Mouse (Mus musculus) intestine, postnatal 0 days (tissue): ENCODE results near the gene Abhd17a. TPM values are rescaled to one million over a fixed set of nuclear protein-coding genes. Genes with fewer than 3 reads are reported as not detected.
A peak's percentile ranks its signal among the peaks of the same experiment; 100 is the strongest.

Source experiments
- ATAC-seq: fragments of 200-750 bp; cut with Nextera tagmentation; 2 replicates; pipeline ENCODE4 v1.8.0; 2017; ENCODE audit warnings: mild to moderate bottlenecking, moderate TSS enrichment, moderate library complexity
- H3K27ac ChIP-seq: fragments of 300-500 bp; sonication (generic); 2 replicates; pipeline ENCODE4 v1.5.1; 2014; ENCODE audit warnings: mild to moderate bottlenecking, low read depth, low read length, moderate library complexity
- H3K27me3 ChIP-seq: fragments of 300-500 bp; sonication (generic); replicated peaks from 2 replicates; pipeline ENCODE4 v1.6.1; 2014; ENCODE audit warnings: low read length, mixed read lengths; ENCODE audit not compliant: control insufficient read depth, insufficient read depth
- H3K36me3 ChIP-seq: fragments of 300-500 bp; sonication (generic); 2 replicates; pipeline ENCODE4 v1.6.1; 2014; ENCODE audit warnings: mild to moderate bottlenecking, moderate library complexity; ENCODE audit not compliant: control insufficient read depth, insufficient read depth
- H3K4me1 ChIP-seq: fragments of 300-500 bp; sonication (generic); replicated peaks from 2 replicates; pipeline ENCODE4 v1.6.1; 2014; ENCODE audit warnings: antibody characterized with exemption, low read length, mixed read lengths; ENCODE audit not compliant: control insufficient read depth, insufficient read depth
- H3K4me2 ChIP-seq: fragments of 300-500 bp; sonication (generic); replicated peaks from 2 replicates; pipeline ENCODE4 v1.6.1; 2014; ENCODE audit warnings: low read depth, mild to moderate bottlenecking, moderate library complexity
- H3K4me3 ChIP-seq: fragments of 300-500 bp; sonication (generic); 2 replicates; pipeline ENCODE4 v1.5.1; 2014; ENCODE audit warnings: low read depth, low read length
- H3K9ac ChIP-seq: fragments of 300-500 bp; sonication (generic); 2 replicates; pipeline ENCODE4 v1.6.1; 2014; ENCODE audit warnings: mild to moderate bottlenecking, low read depth, low read length
- H3K9me3 ChIP-seq: fragments of 300-500 bp; sonication (generic); 2 replicates; pipeline ENCODE4 v1.6.1; 2016; ENCODE audit warnings: mixed run types; ENCODE audit not compliant: control insufficient read depth
- CTCF ChIP-seq: sonication (generic); IDR thresholded peaks from 2 replicates; pipeline ENCODE4 v1.5.1; 2016; ENCODE audit warnings: low read depth, mild to moderate bottlenecking, control low read depth, antibody characterized with exemption, moderate library complexity
- WGBS: fragments of 180-500 bp; shearing (Covaris S2); extraction: QIAGEN DNeasy Blood & Tissue Kit; methylation state at CpG from one replicate; pipeline ENCODE4 v1.1.7; 2014; 5-methylcytosine and 5-hydroxymethylcytosine counted together
- polyA plus RNA-seq: library from polyadenylated mRNA; unstranded; fragments of >200 nt; fragmentation: Nextera tagmentation; extraction: Ambion mirVana; gene quantifications from 2 replicates; pipeline ENCODE4 v1.2.1, GENCODE M21; 2015

Abhd17a gene
- polyA plus RNA-seq, 1 experiment from 2014 or later: 116 TPM

GRCm38 (mm10) chr10:80557346-80557965 lies 32.7 kb downstream of the Abhd17a start:
- no peak overlapping the region for H3K27ac ChIP-seq
- 39% methylated on average over 5 of the region's 5 CpGs for WGBS

GRCm38 (mm10) chr10:80553997-80554396 lies 36.1 kb downstream of the Abhd17a start:
- 89% methylated on average over 6 of the region's 6 CpGs for WGBS
- peaks cover 18% of the 10 kb centered on the region; the same call in 1 of the 2 replicates for H3K36me3 ChIP-seq
- no peak for ATAC-seq
- H3K27me3 ChIP-seq: no peaks in the 10 kb centered on the region
- no peaks in the 10 kb centered on the region for H3K4me1 ChIP-seq
- no peak for TF ChIP-seq CTCF
- no peak overlapping the region for H3K9ac ChIP-seq
- no peak overlapping the region for H3K4me2 ChIP-seq
- H3K27ac ChIP-seq: no peak overlapping the region
- no peak overlapping the region for H3K4me3 ChIP-seq
- no peaks in the 10 kb centered on the region for H3K9me3 ChIP-seq

More at GRCm38 (mm10) chr10:80557346-80557965, 32.7 kb downstream of the Abhd17a start:
- Histone ChIP-seq H3K9me3 (no peaks in the 10 kb centered on the region), H3K4me1 (0 out of 2 replicates have a peak, but pooled peaks cover 6% of the 10 kb centered on the region), H3K4me3 (no peak overlapping the region), H3K36me3 (no peaks in the 10 kb centered on the region; the same call in 1 of the 2 replicates), H3K4me2 (no peak overlapping the region), H3K27me3 (no peaks in the 10 kb centered on the region), H3K9ac (no peak overlapping the region)
- no peak for ATAC-seq
- peak; percentile 83 for TF ChIP-seq CTCF

- Histone ChIP-seq H3K27ac (no peak overlapping the region), H3K36me3 (peaks cover 22% of the 10 kb centered on the region; the same call in 1 of the 2 replicates), H3K4me1 (no peaks in the 10 kb centered on the region), H3K4me3 (no peak overlapping the region), H3K27me3 (no peaks in the 10 kb centered on the region), H3K9ac (no peak overlapping the region), H3K9me3 (no peaks in the 10 kb centered on the region), H3K4me2 (no peak overlapping the region)
- WGBS: 67% methylated on average over 8 of the region's 8 CpGs
- TF ChIP-seq CTCF: no peak
- no peak for ATAC-seq
Observed at GRCm38 (mm10) chr10:80553575-80553974, 36.6 kb downstream of the Abhd17a start.

- Histone ChIP-seq H3K36me3 (peaks cover 34% of the 10 kb centered on the region), H3K9ac (no peak overlapping the region), H3K9me3 (no peaks in the 10 kb centered on the region), H3K4me1 (no peaks in the 10 kb centered on the region), H3K27ac (no peak overlapping the region), H3K27me3 (no peaks in the 10 kb centered on the region), H3K4me2 (no peak overlapping the region), H3K4me3 (no peak overlapping the region)
- WGBS: 59% methylated on average over 9 of the region's 9 CpGs
- ATAC-seq: no peak
- TF ChIP-seq CTCF: no peak
Observed at GRCm38 (mm10) chr10:80552364-80552763, 37.8 kb downstream of the Abhd17a start.

GRCm38 (mm10) chr10:80549279-80549678 lies 40.9 kb downstream of the Abhd17a start:
- no peak for ATAC-seq
- Histone ChIP-seq H3K9ac (no peak overlapping the region), H3K27me3 (no peaks in the 10 kb centered on the region), H3K27ac (no peak overlapping the region), H3K4me2 (no peak overlapping the region), H3K9me3 (no peaks in the 10 kb centered on the region), H3K4me1 (no peaks in the 10 kb centered on the region), H3K36me3 (peaks cover 65% of the 10 kb centered on the region), H3K4me3 (no peak overlapping the region)
- no peak for TF ChIP-seq CTCF
- WGBS: 91% methylated on average over 21 of the region's 21 CpGs

GRCm38 (mm10) chr10:80548428-80549006 lies 41.6 kb downstream of the Abhd17a start:
- no peaks in the 10 kb centered on the region for H3K27me3 ChIP-seq
- H3K4me3 ChIP-seq: no peak overlapping the region
- 66% methylated on average over 10 of the region's 10 CpGs for WGBS
- peaks cover 72% of the 10 kb centered on the region for H3K36me3 ChIP-seq
- peak; percentile 23; the same call in 1 of the 2 replicates for ATAC-seq
- H3K4me2 ChIP-seq: no peak overlapping the region
- peak; percentile 87 for TF ChIP-seq CTCF
- H3K4me1 ChIP-seq: no peaks in the 10 kb centered on the region
- no peaks in the 10 kb centered on the region for H3K9me3 ChIP-seq
- H3K9ac ChIP-seq: no peak overlapping the region
- H3K27ac ChIP-seq: no peak overlapping the region
